Mouse (Mus musculus) kidney, embryonic 15.5 days (tissue): ENCODE measurements around the gene Hba-a2. TPM values are rescaled to one million over a fixed set of nuclear protein-coding genes. Genes with fewer than 3 reads are reported as not detected.

Experiments used
- ATAC-seq: fragments of 200-750 bp; cut with Nextera tagmentation; replicated peaks from 2 replicates; pipeline ENCODE4 v1.8.0; 2017; ENCODE audit warnings: moderate TSS enrichment; ENCODE audit not compliant: low FRiP score
- H3K27ac ChIP-seq: fragments of 300-500 bp; sonication (generic); 2 replicates; pipeline ENCODE4 v1.5.1; 2015; ENCODE audit warnings: mild to moderate bottlenecking, inconsistent platforms
- H3K27me3 ChIP-seq: fragments of 300-500 bp; sonication (generic); 2 replicates; pipeline ENCODE4 v1.6.1; 2015; ENCODE audit warnings: inconsistent platforms
- H3K36me3 ChIP-seq: fragments of 300-500 bp; sonication (generic); 2 replicates; pipeline ENCODE4 v1.6.1; 2015; ENCODE audit warnings: inconsistent platforms
- H3K4me1 ChIP-seq: fragments of 300-500 bp; sonication (generic); 2 replicates; pipeline ENCODE4 v1.6.1; 2015; ENCODE audit warnings: inconsistent platforms
- H3K4me2 ChIP-seq: fragments of 300-500 bp; sonication (generic); 2 replicates; pipeline ENCODE4 v1.6.1; 2015; ENCODE audit warnings: moderate library complexity, mild to moderate bottlenecking, inconsistent platforms
- H3K4me3 ChIP-seq: fragments of 300-500 bp; sonication (generic); replicated peaks from 2 replicates; pipeline ENCODE4 v1.5.1; 2015; ENCODE audit warnings: mild to moderate bottlenecking, inconsistent platforms
- H3K9ac ChIP-seq: fragments of 300-500 bp; sonication (generic); 2 replicates; pipeline ENCODE4 v1.6.1; 2015; ENCODE audit warnings: mild to moderate bottlenecking, inconsistent platforms
- H3K9me3 ChIP-seq: fragments of 300-500 bp; sonication (generic); replicated peaks from 2 replicates; pipeline ENCODE4 v1.6.1; 2016; ENCODE audit warnings: inconsistent platforms
- WGBS: fragments of 180-500 bp; shearing (Covaris S2); methylation state at CpG from one replicate; pipeline ENCODE4 v1.1.7; 2015; ENCODE audit warnings: mixed read lengths; 5-methylcytosine and 5-hydroxymethylcytosine counted together
- polyA plus RNA-seq: library from polyadenylated mRNA; unstranded; fragments of >200 nt; fragmentation: Nextera tagmentation; extraction: Ambion mirVana; gene quantifications from 2 replicates; pipeline ENCODE4 v1.2.1, GENCODE M21; 2015

The Hba-a2 gene
- polyA plus RNA-seq, 1 experiment from 2014 or later = 13,702 TPM

GRCm38 (mm10) chr11:32333235-32333634 is 36.9 kb downstream of the Hba-a2 start:
- no peaks in the 10 kb centered on the region; the same call in 1 of the 2 replicates for H3K27me3 ChIP-seq
- no peak overlapping the region for H3K9ac ChIP-seq
- H3K4me2 ChIP-seq = no peak overlapping the region
- 75% methylated on average over 2 of the region's 2 CpGs for WGBS
- no peak for ATAC-seq
- no peak overlapping the region for H3K4me3 ChIP-seq
- H3K27ac ChIP-seq = no peak overlapping the region
- no peaks in the 10 kb centered on the region for H3K9me3 ChIP-seq
- H3K4me1 ChIP-seq = peaks cover 12% of the 10 kb centered on the region
- H3K36me3 ChIP-seq = no peaks in the 10 kb centered on the region

DNA sequence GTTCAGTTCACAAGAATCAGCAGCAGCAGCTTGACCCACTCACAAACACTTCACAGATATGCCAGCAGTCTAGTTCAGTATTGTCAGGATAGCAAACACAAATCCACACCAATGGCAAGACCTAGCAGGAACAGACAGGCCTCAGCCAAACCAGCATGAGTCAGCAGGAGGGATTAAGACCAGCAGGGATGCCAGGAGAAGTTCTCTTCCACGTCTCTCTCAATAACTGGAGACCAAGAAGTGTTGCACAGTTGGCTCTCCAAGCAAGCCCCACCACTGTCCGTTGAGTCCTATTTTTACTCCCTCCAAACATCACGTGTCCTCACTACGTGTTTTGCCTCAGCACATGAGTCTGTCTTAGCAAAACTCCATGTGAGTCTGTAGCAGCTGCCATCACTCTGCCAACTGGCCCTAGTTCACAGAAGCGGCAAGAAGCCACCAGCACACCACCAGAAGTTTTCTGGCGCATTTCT is 40.2 kb downstream of the Hba-a2 start:
- Histone ChIP-seq H3K4me2 (no peak overlapping the region), H3K4me3 (no peak overlapping the region), H3K9ac (no peak overlapping the region), H3K36me3 (no peaks in the 10 kb centered on the region), H3K4me1 (peaks cover 27% of the 10 kb centered on the region), H3K27ac (no peak overlapping the region), H3K9me3 (no peaks in the 10 kb centered on the region), H3K27me3 (no peaks in the 10 kb centered on the region; the same call in 1 of the 2 replicates)
- 88% methylated on average over 6 of the region's 6 CpGs for WGBS
- ATAC-seq = no peak

DNA sequence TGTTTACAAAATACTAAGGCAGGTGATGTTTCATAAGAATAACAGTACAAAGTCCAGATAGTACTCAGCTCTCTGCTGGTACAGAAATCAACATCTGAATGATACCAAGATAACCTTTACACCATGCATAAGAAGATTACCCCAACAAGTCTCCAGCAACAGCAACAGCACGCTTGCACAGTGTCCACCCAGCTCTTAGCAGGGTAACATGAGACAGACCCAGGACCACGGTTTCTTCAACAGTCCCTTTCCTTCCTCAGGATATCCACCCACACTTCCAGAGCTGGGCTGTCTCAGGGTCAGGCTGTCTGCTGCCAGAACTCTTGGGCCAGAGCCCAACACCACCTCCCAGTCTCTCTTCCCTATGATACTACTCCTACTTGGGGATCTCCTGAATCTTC is 42.8 kb downstream of the Hba-a2 start:
- peak; percentile 34; the same call in 1 of the 2 replicates for ATAC-seq
- 20% methylated on average over 2 of the region's 2 CpGs for WGBS

DNA sequence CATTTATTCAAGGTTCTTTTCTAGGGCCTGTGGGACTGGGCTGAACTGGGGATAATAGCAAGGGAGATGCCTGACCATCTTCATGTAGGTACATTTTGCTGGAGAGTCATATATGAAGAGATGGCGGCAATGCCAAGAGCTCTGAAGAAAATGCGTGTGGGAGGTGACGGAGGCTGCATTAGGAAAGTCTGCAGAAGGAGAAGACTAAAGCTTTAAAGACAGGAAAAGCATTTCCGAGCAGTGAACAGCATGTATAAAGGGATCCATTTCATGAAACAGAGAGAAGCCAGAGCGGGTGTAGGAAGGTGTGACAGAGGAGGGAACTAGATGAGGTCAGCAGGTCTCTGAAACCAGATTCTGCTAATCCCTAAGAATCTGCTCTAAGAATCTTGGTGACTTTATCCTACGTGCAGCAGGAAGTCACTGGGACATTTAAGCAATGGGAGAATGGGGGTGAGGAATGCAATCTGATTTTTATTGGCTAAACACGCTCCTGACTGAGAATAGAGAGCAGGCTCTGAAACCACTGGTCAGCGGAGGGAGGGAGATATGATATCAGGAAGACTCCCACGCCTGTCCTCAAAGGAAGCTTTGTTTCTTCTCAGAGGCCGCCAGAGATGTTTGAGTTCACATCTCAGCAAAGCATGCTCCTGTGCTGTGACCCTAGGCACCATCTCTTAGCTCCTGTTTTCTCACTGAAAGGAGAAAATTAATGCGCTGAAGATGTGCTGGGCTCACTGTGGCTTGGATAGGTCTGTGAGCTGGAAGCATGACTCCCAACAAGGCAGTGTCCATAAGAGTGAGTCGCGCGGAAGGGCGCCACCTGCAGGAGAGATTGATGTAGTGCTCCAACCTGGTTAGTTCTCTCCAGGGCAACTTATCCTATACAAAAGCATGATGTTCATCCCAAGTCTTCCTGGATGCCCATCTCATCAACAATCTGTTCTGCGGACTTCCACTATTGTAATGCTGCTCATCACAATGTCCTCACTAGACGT is 44.5 kb downstream of the Hba-a2 start:
- Histone ChIP-seq H3K27ac (peak overlapping the region; percentile 81), H3K4me3 (no peak overlapping the region), H3K27me3 (no peaks in the 10 kb centered on the region), H3K4me2 (peak overlapping the region; percentile 38), H3K9ac (no peak overlapping the region), H3K36me3 (no peaks in the 10 kb centered on the region), H3K4me1 (peaks cover 46% of the 10 kb centered on the region), H3K9me3 (no peaks in the 10 kb centered on the region)
- 21% methylated on average over 17 of the region's 17 CpGs for WGBS
- peak; percentile 68 for ATAC-seq

More for the DNA sequence above, 42.8 kb downstream of the Hba-a2 start:
- Histone ChIP-seq H3K27me3 (no peaks in the 10 kb centered on the region), H3K4me3 (no peak overlapping the region), H3K36me3 (no peaks in the 10 kb centered on the region), H3K9me3 (no peaks in the 10 kb centered on the region), H3K4me2 (no peak overlapping the region), H3K4me1 (peaks cover 36% of the 10 kb centered on the region), H3K27ac (no peak overlapping the region), H3K9ac (no peak overlapping the region)

DNA sequence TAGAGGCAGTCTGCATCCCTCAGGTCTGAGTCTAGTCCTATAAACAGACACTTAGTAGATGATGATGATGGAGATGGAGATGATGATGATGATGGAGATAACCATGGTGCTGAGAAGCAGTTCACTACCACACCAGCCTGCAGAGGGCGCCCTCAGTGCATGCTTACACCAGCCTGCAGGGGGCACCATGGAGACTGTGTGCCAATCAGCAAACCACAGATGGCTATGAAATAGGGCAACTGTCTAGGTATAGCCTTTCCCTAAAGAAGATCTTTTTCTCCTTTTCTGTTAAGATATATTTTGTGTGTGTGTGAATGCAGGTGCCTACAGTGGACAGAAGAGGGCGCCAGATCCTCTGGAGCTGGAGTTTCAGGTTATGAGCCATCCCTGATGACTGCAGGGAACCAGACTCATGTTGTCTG is 46.5 kb downstream of the Hba-a2 start:
- 21% methylated on average over 2 of the region's 2 CpGs for WGBS
- peaks cover 63% of the 10 kb centered on the region for H3K4me1 ChIP-seq
- no peaks in the 10 kb centered on the region for H3K9me3 ChIP-seq
- H3K27ac ChIP-seq = no peak overlapping the region
- no peaks in the 10 kb centered on the region for H3K27me3 ChIP-seq
- ATAC-seq = no peak
- no peaks in the 10 kb centered on the region for H3K36me3 ChIP-seq
- H3K4me3 ChIP-seq = no peak overlapping the region
- H3K4me2 ChIP-seq = no peak overlapping the region
- no peak overlapping the region for H3K9ac ChIP-seq

GRCm38 (mm10) chr11:32343350-32343749 is 47.1 kb downstream of the Hba-a2 start:
- H3K4me2 ChIP-seq = no peak overlapping the region
- ATAC-seq = no peak
- 96% methylated on average over 1 of the region's 1 CpGs for WGBS
- no peak overlapping the region for H3K27ac ChIP-seq
- H3K4me3 ChIP-seq = no peak overlapping the region
- no peak overlapping the region for H3K9ac ChIP-seq
- H3K9me3 ChIP-seq = no peaks in the 10 kb centered on the region
- H3K36me3 ChIP-seq = no peaks in the 10 kb centered on the region
- peaks cover 67% of the 10 kb centered on the region for H3K4me1 ChIP-seq
- no peaks in the 10 kb centered on the region for H3K27me3 ChIP-seq

DNA sequence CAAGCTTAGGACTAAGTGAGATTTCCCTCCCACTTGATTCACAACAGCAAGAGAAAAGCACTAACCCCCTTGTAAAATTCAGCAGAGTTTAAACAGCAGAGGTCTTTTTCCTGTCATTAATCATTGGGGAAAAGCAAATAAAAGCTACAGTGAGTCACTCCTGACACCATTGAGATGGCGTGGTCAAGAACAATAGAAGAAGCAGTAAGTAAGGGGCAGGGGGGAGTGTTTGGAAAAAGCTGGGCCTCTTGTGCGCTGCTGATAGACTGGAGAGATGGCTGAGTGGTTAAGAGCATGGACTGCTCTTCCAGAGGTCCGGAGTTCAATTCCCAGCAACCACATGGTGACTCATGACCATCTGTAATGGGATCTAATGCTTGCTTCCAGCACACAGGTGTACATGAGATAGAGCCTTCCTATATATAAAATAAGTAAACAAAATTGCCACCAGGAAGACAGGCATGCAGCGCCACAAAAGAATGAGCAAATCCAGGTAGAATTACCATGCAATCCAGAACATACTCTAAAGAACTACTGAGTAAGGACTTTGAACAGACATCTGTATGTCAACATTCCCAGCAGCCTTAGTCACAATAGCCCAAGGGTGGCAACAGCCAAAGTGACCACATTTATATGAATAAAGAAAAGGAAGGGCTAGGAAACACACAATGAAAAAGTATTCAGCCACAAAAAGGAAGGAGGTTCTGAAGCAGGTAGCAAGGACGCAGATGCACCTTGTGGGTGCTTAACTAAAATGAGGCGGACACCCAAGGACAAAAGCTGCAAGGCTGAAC is 49.4 kb downstream of the Hba-a2 start:
- peak overlapping the region; percentile 42; the same call in 1 of the 2 replicates for H3K27ac ChIP-seq
- WGBS = 57% methylated on average over 6 of the region's 6 CpGs
- no peak overlapping the region for H3K4me3 ChIP-seq
- no peak overlapping the region for H3K4me2 ChIP-seq
- no peaks in the 10 kb centered on the region for H3K27me3 ChIP-seq
- peaks cover 65% of the 10 kb centered on the region for H3K4me1 ChIP-seq
- no peaks in the 10 kb centered on the region for H3K9me3 ChIP-seq
- H3K36me3 ChIP-seq = peaks cover 5% of the 10 kb centered on the region; the same call in 1 of the 2 replicates
- ATAC-seq = no peak
- no peak overlapping the region for H3K9ac ChIP-seq

Other genes starting within 250 kb of the Hba-a2 start
- gene Il9r, start 96.2 kb upstream of the Hba-a2 start, polyA plus RNA-seq = not detected in 2 replicates
- gene Snrnp25, start 91.1 kb upstream of the Hba-a2 start, polyA plus RNA-seq = 59.6 and 60.9 TPM in 2 replicates
- gene Rhbdf1, start 74.2 kb upstream of the Hba-a2 start, polyA plus RNA-seq = 48.7 and 55.4 TPM in 2 replicates
- gene Mpg, start 70.0 kb upstream of the Hba-a2 start, polyA plus RNA-seq = 33.5 and 36.1 TPM in 2 replicates
- gene Nprl3, start 28.8 kb upstream of the Hba-a2 start, polyA plus RNA-seq = 38.8 and 43.9 TPM in 2 replicates
- gene Hba-x, start 20.1 kb upstream of the Hba-a2 start, polyA plus RNA-seq = 36.6 and 65.3 TPM in 2 replicates
- 4,301 and 5,259 TPM in 2 replicates for gene Hba-a1, start 13.0 kb upstream of the Hba-a2 start, polyA plus RNA-seq
- gene Hbq1b, start 9.5 kb upstream of the Hba-a2 start, polyA plus RNA-seq = 2.3 and 2.5 TPM in 2 replicates
- gene Hbq1a, start 3.6 kb downstream of the Hba-a2 start, polyA plus RNA-seq = 0.53 and 0.80 TPM in 2 replicates
- gene Sh3pxd2b, start 51.3 kb downstream of the Hba-a2 start, polyA plus RNA-seq = 18.2 and 21.8 TPM in 2 replicates
- gene Ubtd2, start 158.9 kb downstream of the Hba-a2 start, polyA plus RNA-seq = 45.1 and 46.1 TPM in 2 replicates
- 0.42 TPM in 1 of 2 replicates, not detected in the other for gene Efcab9, start 235.6 kb downstream of the Hba-a2 start, polyA plus RNA-seq
- gene Stk10, start 236.8 kb downstream of the Hba-a2 start, polyA plus RNA-seq = 5.4 TPM in 2 replicates